Mouse (Mus musculus): Measurements from ENCODE around the gene Ttc9c. TPM values are rescaled to one million over a fixed set of nuclear protein-coding genes. Genes with fewer than 3 reads are reported as not detected.
"Not testable (repeated sequence)": the region's sequence is repeated elsewhere in the genome, so short reads cannot be mapped to it uniquely, and the experiment has no call there.

Gene Ttc9c
- polyA plus RNA-seq, 1 experiment from 2014 or later, result 55.0 TPM

DNA sequence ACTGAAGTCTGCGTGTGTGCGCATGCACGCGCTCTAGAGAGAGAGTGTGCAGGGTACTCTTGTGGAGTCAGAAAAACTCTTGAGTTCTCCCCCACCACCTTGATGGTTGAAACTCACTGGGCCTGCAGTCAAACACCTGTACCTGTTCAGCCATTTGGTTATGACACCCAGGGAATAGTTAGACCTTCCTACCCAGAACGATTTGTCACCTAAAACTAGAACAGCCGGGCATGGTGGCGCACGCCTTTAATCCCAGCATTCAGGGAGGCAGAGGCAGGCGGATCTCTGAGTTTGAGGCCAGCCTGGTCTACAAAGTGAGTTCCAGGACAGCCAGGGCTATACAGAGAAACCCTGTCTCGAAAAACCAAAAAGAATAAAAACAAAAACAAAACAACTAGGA, 17.2 kb upstream of the Ttc9c start:
- H3K27ac ChIP-seq (ENCODE audit: low read length), result peak overlapping the region; percentile 0; the same call in 1 of the 2 replicates
- peak overlapping the region; percentile 87 for H3K4me2 ChIP-seq (ENCODE audit: low read length)
- not testable (repeated sequence) for ATAC-seq; H3K27me3 ChIP-seq (ENCODE audit: control insufficient read depth, insufficient read depth, low read depth, low read length); H3K9ac ChIP-seq (ENCODE audit: low read depth, low read length); H3K9me3 ChIP-seq (replicated peaks; ENCODE audit: control insufficient read depth, low read length, poor library complexity, severe bottlenecking); H3K4me3 ChIP-seq (ENCODE audit: low read depth, low read length); H3K4me1 ChIP-seq (ENCODE audit: control insufficient read depth, insufficient read depth, low read length)
- H3K36me3 ChIP-seq (ENCODE audit: control insufficient read depth, insufficient read depth, low read length), result peaks cover 20% of the 10 kb centered on the region
- WGBS, result 97% methylated on average over 10 of the region's 10 CpGs

DNA sequence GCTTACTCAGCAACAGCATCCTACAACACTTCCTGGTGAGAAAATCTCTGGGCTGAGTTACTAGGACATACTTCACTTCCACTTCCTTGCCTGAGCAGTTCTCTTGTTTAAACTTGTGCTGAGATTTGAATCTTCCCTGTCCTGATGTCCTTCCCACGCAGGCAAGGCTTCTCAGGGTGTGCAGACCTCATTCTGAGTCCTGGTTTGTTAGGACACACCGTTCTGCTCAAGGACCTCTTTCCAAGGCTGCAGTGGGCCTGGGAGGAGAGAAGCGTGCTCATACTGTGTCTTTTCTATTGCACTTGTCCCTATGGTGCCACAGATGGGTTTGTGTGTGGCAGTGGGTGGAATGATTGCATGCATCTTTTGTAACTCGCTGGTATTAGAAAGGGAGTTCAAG, 13.8 kb upstream of the Ttc9c start:
- WGBS, result 92% methylated on average over 4 of the region's 4 CpGs
- Histone ChIP-seq H3K36me3 (ENCODE audit: control insufficient read depth, insufficient read depth, low read length) (peaks cover 42% of the 10 kb centered on the region), H3K9me3 (replicated peaks; ENCODE audit: control insufficient read depth, low read length, poor library complexity, severe bottlenecking) (no peaks in the 10 kb centered on the region), H3K4me3 (ENCODE audit: low read depth, low read length) (no peak overlapping the region), H3K9ac (ENCODE audit: low read depth, low read length) (no peak overlapping the region), H3K27ac (ENCODE audit: low read length) (no peak overlapping the region), H3K4me2 (ENCODE audit: low read length) (no peak overlapping the region), H3K27me3 (ENCODE audit: control insufficient read depth, insufficient read depth, low read depth, low read length) (no peaks in the 10 kb centered on the region), H3K4me1 (ENCODE audit: control insufficient read depth, insufficient read depth, low read length) (no peaks in the 10 kb centered on the region)
- no peak for ATAC-seq

DNA sequence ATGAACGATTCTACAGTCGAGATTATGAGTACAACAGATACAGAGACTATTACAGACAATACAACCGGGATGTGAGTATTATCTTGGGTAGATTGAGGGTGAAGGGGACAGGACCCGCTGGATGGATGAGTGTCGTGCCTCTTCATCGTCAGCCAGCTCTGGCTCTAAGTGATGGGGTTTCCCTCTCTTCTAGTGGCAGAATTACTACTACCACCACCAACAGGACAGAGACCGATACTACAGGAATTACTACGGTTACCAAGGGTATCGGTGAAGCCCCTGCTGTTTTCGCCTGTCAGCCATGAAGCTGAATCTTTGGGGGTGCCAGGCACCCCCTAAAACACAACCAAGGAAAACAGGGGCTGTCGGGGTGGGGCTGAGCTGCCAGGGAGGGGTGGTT, 12.1 kb upstream of the Ttc9c start:
- no peak overlapping the region for H3K9ac ChIP-seq (ENCODE audit: low read depth, low read length)
- H3K4me3 ChIP-seq (ENCODE audit: low read depth, low read length), result no peak overlapping the region
- H3K4me2 ChIP-seq (ENCODE audit: low read length), result no peak overlapping the region
- 77% methylated on average over 11 of the region's 11 CpGs for WGBS
- H3K27me3 ChIP-seq (ENCODE audit: control insufficient read depth, insufficient read depth, low read depth, low read length), result no peaks in the 10 kb centered on the region
- H3K9me3 ChIP-seq (replicated peaks; ENCODE audit: control insufficient read depth, low read length, poor library complexity, severe bottlenecking), result no peaks in the 10 kb centered on the region
- no peak overlapping the region for H3K27ac ChIP-seq (ENCODE audit: low read length)
- ATAC-seq, result no peak
- no peaks in the 10 kb centered on the region for H3K4me1 ChIP-seq (ENCODE audit: control insufficient read depth, insufficient read depth, low read length)
- peaks cover 53% of the 10 kb centered on the region for H3K36me3 ChIP-seq (ENCODE audit: control insufficient read depth, insufficient read depth, low read length)

- ATAC-seq, result no peak
- Histone ChIP-seq H3K9me3 (replicated peaks; ENCODE audit: control insufficient read depth, low read length, poor library complexity, severe bottlenecking) (no peaks in the 10 kb centered on the region), H3K36me3 (ENCODE audit: control insufficient read depth, insufficient read depth, low read length) (peaks cover 57% of the 10 kb centered on the region), H3K4me1 (ENCODE audit: control insufficient read depth, insufficient read depth, low read length) (no peaks in the 10 kb centered on the region), H3K27me3 (ENCODE audit: control insufficient read depth, insufficient read depth, low read depth, low read length) (no peaks in the 10 kb centered on the region), H3K4me3 (ENCODE audit: low read depth, low read length) (no peak overlapping the region), H3K27ac (ENCODE audit: low read length) (no peak overlapping the region), H3K4me2 (ENCODE audit: low read length) (no peak overlapping the region), H3K9ac (ENCODE audit: low read depth, low read length) (no peak overlapping the region)
- 89% methylated on average over 8 of the region's 8 CpGs for WGBS
Observed at GRCm38 (mm10) chr19:8830664-8831063, 11.5 kb upstream of the Ttc9c start.

DNA sequence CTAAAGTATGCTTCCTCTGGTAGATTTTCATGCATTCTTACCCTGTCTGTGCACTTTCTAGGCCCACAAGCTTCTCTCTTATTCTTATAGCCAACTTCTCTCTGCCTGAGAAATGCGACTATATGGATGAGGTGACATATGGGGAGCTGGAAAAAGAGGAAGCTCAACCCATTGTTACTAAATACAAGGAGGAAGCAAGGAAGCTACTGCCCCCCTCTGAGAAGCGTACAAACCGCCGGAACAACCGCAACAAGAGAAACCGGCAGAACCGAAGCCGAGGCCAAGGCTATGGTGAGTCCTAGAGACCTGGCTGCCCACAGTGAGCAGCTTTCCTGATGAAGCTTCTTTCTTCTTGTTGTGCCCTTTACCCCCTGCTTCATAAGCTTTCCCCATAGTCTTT, 10.5 kb upstream of the Ttc9c start, which contains the start of gene AC129217.1:
Gene AC129217.1, plus strand, starts transcription at position 114 of the 400 bp plus-strand sequence.
- 85% methylated on average over 8 of the region's 8 CpGs for WGBS
- H3K4me2 ChIP-seq (ENCODE audit: low read length), result no peak within 1 kb of the TSS
- no peaks in the 10 kb centered on the region for H3K4me1 ChIP-seq (ENCODE audit: control insufficient read depth, insufficient read depth, low read length)
- H3K27ac ChIP-seq (ENCODE audit: low read length), result no peak within 1 kb of the TSS
- no peak within 1 kb of the TSS for H3K9ac ChIP-seq (ENCODE audit: low read depth, low read length)
- ATAC-seq, result no peak
- H3K4me3 ChIP-seq (ENCODE audit: low read depth, low read length), result no peak within 1 kb of the TSS
- H3K36me3 ChIP-seq (ENCODE audit: control insufficient read depth, insufficient read depth, low read length), result peaks cover 61% of the 10 kb centered on the region
- H3K9me3 ChIP-seq (replicated peaks; ENCODE audit: control insufficient read depth, low read length, poor library complexity, severe bottlenecking), result no peaks in the 10 kb centered on the region
- H3K27me3 ChIP-seq (ENCODE audit: control insufficient read depth, insufficient read depth, low read depth, low read length), result no peaks in the 10 kb centered on the region

- Histone ChIP-seq H3K27ac (ENCODE audit: low read length) (no peak overlapping the region), H3K4me3 (ENCODE audit: low read depth, low read length) (peak overlapping the region; percentile 27), H3K4me1 (ENCODE audit: control insufficient read depth, insufficient read depth, low read length) (peaks cover 29% of the 10 kb centered on the region), H3K36me3 (ENCODE audit: control insufficient read depth, insufficient read depth, low read length) (peaks cover 26% of the 10 kb centered on the region), H3K4me2 (ENCODE audit: low read length) (peak overlapping the region; percentile 100), H3K9me3 (replicated peaks; ENCODE audit: control insufficient read depth, low read length, poor library complexity, severe bottlenecking) (no peaks in the 10 kb centered on the region), H3K27me3 (ENCODE audit: control insufficient read depth, insufficient read depth, low read depth, low read length) (no peaks in the 10 kb centered on the region), H3K9ac (ENCODE audit: low read depth, low read length) (peak overlapping the region; percentile 33; the same call in 1 of the 2 replicates)
- ATAC-seq, result no peak
- WGBS, result 53% methylated on average over 8 of the region's 8 CpGs
Observed at GRCm38 (mm10) chr19:8822696-8823095, 3.6 kb upstream of the Ttc9c start.

DNA sequence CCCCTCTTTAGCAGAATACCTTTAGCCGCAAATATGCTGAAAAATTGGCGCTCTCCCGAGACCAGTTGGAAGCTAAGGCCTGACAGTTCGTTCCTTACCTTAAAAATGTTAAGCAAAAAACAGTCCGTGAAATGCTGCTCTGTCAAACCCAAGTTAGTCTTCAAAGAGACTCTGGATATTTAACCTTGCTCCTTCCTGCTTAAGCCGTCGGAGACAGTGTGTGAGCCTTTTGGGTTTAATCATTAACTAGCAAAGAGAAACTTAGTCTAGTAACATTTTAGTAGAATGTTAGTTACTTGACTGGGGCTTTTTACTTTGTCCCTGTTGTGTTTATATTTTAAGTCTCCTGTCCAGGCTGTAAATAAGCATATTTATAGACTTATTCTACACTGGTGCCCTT, 2.0 kb upstream of the Ttc9c start:
- H3K36me3 ChIP-seq (ENCODE audit: control insufficient read depth, insufficient read depth, low read length), result peaks cover 17% of the 10 kb centered on the region
- H3K27ac ChIP-seq (ENCODE audit: low read length), result no peak overlapping the region
- H3K4me1 ChIP-seq (ENCODE audit: control insufficient read depth, insufficient read depth, low read length), result peaks cover 41% of the 10 kb centered on the region
- no peaks in the 10 kb centered on the region for H3K27me3 ChIP-seq (ENCODE audit: control insufficient read depth, insufficient read depth, low read depth, low read length)
- 2% methylated on average over 7 of the region's 7 CpGs for WGBS
- ATAC-seq, result no peak
- H3K9ac ChIP-seq (ENCODE audit: low read depth, low read length), result peak overlapping the region; percentile 74
- peak overlapping the region; percentile 99 for H3K4me3 ChIP-seq (ENCODE audit: low read depth, low read length)
- peak overlapping the region; percentile 100 for H3K4me2 ChIP-seq (ENCODE audit: low read length)
- H3K9me3 ChIP-seq (replicated peaks; ENCODE audit: control insufficient read depth, low read length, poor library complexity, severe bottlenecking), result no peaks in the 10 kb centered on the region

GRCm38 (mm10) chr19:8820424-8820956, 1.4 kb upstream of the Ttc9c start:
- Histone ChIP-seq H3K4me2 (ENCODE audit: low read length) (peak overlapping the region; percentile 100), H3K4me3 (ENCODE audit: low read depth, low read length) (peak overlapping the region; percentile 99), H3K27me3 (ENCODE audit: control insufficient read depth, insufficient read depth, low read depth, low read length) (no peaks in the 10 kb centered on the region), H3K36me3 (ENCODE audit: control insufficient read depth, insufficient read depth, low read length) (peaks cover 12% of the 10 kb centered on the region), H3K9ac (ENCODE audit: low read depth, low read length) (peak overlapping the region; percentile 74), H3K27ac (ENCODE audit: low read length) (peak overlapping the region; percentile 97), H3K4me1 (ENCODE audit: control insufficient read depth, insufficient read depth, low read length) (peaks cover 46% of the 10 kb centered on the region), H3K9me3 (replicated peaks; ENCODE audit: control insufficient read depth, low read length, poor library complexity, severe bottlenecking) (no peaks in the 10 kb centered on the region)
- under 1% methylated on average over 48 of the region's 48 CpGs for WGBS
- ATAC-seq, result peak; percentile 34

- Histone ChIP-seq H3K9ac (ENCODE audit: low read depth, low read length) (peak within 1 kb of the TSS; percentile 74), H3K27ac (ENCODE audit: low read length) (peak within 1 kb of the TSS; percentile 97), H3K9me3 (replicated peaks; ENCODE audit: control insufficient read depth, low read length, poor library complexity, severe bottlenecking) (no peaks in the 10 kb centered on the region), H3K36me3 (ENCODE audit: control insufficient read depth, insufficient read depth, low read length) (peaks cover 6% of the 10 kb centered on the region), H3K4me2 (ENCODE audit: low read length) (peak within 1 kb of the TSS; percentile 100), H3K27me3 (ENCODE audit: control insufficient read depth, insufficient read depth, low read depth, low read length) (no peaks in the 10 kb centered on the region), H3K4me1 (ENCODE audit: control insufficient read depth, insufficient read depth, low read length) (peaks cover 50% of the 10 kb centered on the region), H3K4me3 (ENCODE audit: low read depth, low read length) (peak within 1 kb of the TSS; percentile 99)
- peak; percentile 96 for ATAC-seq
- under 1% methylated on average over 75 of the region's 83 CpGs for WGBS
Observed at GRCm38 (mm10) chr19:8819596-8820423, 677 bp upstream of the Ttc9c start, which contains the start of gene Hnrnpul2. Hnrnpul2 (plus strand) TSS chr19:8820010.
